Mouse (Mus musculus): ENCODE results near the gene Gm9112.
"Not testable (repeated sequence)": the region's sequence is repeated elsewhere in the genome, so short reads cannot be mapped to it uniquely, and the experiment has no call there.

Gene Gm9112

DNA sequence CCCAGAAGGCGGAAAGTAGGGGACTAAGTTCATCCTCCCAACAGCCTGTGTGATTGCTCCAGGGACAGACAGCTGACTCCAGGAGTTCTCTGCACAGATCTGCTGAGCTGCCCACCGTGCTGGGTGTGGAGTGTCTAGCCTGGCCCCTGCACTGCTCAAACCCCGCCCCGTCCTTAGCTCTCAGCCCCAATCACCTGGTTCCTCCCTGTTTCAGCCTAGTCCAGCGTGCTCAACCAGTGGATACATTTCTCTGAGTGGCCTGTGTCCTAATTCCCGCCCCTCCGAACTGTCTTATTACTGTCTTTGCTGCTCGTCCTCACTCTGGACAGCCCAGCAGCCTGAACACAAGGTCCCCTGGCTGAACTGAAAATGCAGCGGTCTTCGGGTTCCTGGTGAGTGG lies at the start of gene Gm9112, which contains the start of gene Dmrtc1b:
Gene Gm9112 (minus strand): TSS at position 101 of the 400 bp plus-strand sequence.
Gene Dmrtc1b (plus strand): TSS at position 331 of the 400 bp plus-strand sequence.
- DNase-seq (ENCODE audit: low read depth in 1 of 2, low spot score in 2 of 2): not testable (repeated sequence)

DNA sequence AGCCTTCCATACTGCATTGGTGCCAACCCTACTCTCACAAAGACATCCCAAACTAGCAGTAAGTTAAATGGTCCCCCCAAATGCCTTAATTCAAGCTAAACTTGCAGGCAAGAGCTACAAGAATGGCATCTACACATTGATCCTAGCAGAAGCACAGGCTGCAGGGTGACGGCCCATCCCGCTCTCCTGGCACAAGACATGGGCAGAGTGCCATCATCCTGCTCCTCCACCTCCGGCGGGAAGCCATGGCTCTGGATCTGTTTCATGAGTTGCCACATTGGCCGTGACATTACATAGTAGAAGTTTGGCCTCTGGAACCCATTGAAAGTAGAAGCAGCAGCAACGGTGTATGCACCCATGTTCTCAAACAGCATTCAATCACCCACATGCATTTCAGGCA lies 16.8 kb upstream of the Gm9112 start:
- DNase-seq (ENCODE audit: low read depth in 1 of 2, low spot score in 2 of 2): not testable (repeated sequence)

DNA sequence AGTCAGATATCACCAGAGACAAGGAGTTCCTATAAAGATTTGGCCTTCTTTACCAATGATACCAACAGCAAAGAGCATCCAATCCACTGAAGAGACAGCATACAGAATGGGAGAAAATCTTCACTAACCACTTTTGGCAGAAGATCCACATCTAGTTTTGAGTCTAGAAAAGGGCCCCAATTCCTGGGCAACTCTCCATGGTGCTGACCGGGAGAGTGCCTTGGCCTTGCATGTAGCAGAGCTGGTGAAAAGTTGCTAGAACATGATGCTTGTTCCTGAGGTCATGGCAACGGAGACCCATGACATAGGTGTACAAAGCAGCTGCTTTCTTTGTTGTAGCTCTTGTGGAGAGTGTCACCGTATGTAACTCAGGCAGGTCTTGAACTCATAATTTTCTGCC lies 6.8 kb downstream of the Gm9112 start:
- DNase-seq (ENCODE audit: low read depth in 1 of 2, low spot score in 2 of 2): not testable (repeated sequence)

DNA sequence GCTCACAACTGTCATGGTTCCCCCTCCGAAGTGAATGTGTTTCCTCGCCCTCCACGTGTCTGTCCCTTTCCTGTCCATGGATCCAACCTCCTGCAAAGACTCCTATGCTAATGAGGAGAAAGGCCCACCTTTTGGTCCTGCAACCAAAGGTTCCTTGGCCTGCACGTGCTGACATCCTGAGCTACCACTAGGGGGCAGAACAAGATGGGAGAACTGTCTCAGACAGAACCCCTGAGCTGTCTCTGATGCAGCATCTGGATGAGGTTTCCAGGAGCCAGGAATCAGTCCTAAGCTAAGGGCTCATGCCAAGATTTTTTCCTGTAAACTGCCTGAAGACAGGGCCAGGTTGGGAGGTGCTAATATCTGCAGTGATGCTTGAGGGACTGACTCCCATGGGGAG lies 18.2 kb downstream of the Gm9112 start:
- not testable (repeated sequence) for DNase-seq (ENCODE audit: low read depth in 1 of 2, low spot score in 2 of 2)

DNA sequence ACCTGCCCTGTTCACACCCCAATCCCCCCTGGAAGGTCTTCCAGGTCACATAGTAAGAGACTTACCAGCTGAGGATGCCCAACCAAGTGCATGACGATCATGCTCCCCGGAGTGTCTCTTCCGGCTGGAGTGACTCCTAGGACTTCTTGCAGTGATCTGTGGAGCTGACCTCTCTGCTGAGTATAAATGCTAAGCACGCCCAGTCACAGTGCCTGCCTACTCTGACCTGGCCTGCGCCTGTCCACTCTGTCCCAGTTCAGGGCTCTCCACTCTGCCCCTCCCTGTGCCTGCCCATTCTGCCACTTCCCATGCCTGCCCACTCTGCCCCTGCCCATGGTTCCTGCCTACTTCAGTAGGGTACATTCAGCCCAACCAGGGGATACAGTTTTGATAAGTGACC lies 20.6 kb downstream of the Gm9112 start, which contains the start of gene Gm3880:
Gene Gm3880 (minus strand): TSS at position 101 of the 400 bp plus-strand sequence.
- DNase-seq (ENCODE audit: low read depth in 1 of 2, low spot score in 2 of 2): not testable (repeated sequence)

DNA sequence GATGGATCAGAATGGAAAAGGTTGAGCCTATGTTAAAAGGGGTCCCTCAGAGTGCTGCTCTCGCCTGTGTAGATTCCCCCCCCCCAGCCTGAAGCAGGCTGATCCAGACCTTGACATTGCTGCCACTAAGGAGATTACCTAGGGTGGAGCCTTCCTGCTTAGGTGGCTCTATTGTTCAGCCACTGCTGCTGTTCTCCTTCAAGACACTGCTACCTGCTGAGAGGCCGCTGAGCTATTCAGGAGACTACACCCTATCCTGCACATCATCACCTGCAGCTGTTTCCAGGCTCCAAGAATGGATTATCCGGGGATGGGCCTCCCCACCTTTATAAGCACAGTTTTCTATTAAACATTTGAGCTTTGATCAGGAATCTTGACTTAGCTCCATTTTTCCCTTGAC lies 22.7 kb downstream of the Gm9112 start:
- not testable (repeated sequence) for DNase-seq (ENCODE audit: low read depth in 1 of 2, low spot score in 2 of 2)

DNA sequence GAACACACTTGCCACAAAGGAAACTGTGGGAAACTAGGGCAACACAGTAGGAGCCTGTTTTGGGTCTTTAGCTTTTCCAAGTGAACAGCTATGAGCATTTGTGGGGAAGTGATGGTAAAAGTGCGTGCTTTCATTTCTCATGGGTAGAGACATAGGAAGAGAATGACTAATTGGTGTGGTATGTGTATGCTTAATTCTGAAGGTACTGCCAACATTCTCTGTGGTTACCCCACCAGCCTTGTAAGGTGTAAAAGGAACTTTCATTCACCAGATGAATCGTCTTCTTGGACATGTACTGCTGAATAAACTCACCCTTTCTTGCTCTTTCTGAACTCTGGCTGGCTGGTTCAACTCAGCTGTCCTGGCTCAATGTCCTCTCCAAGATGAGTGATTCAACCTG lies 40.8 kb downstream of the Gm9112 start:
- DNase-seq (ENCODE audit: low read depth in 1 of 2, low spot score in 2 of 2): no peak

DNA sequence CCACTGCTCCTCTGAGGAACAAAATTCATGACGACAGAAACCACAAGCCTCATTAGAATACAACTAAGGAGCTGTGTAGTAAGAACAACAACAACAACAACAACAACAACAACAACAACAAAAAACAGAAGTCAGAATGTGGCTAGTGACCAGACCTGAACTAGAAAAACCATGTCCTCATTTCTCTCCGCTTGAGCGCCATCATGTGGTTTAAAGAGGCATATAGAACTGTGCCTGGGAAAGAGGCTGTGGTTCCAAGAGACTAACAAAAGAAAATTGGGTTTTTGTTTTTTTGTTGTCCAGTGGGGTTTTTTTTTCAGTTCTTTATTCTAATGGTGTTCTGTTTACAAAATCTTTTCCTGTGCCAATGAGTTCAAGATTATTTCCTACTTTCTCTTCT lies 46.7 kb downstream of the Gm9112 start:
- DNase-seq (ENCODE audit: low read depth in 1 of 2, low spot score in 2 of 2): no peak
